Mouse (Mus musculus) heart, postnatal 36 days (tissue): Measurements from ENCODE around the gene Eif2d. TPM values are rescaled to one million over a fixed set of nuclear protein-coding genes. Genes with fewer than 3 reads are reported as not detected.
"Not testable (repeated sequence)": the region's sequence is repeated elsewhere in the genome, so short reads cannot be mapped to it uniquely, and the experiment has no call there.

Experiments used
- DNase-seq, 2 experiments: peaks; one replicate each; pipeline ENCODE4 v3.0.0; 2021 to 2022
- intact Hi-C: fragments of 180-260 bp; cut with DNase I; formaldehyde crosslinking; loops from one replicate; pipeline ENCODE4 v1.15.1; 2025
- total RNA-seq, 2 experiments: library from RNA; stranded (reverse); gene quantifications; 2 replicates each; pipeline ENCODE4 v1.2.3; 2021

The Eif2d gene
- total RNA-seq, 2 experiments from 2014 or later: 34.0 to 39.3 TPM

DNA sequence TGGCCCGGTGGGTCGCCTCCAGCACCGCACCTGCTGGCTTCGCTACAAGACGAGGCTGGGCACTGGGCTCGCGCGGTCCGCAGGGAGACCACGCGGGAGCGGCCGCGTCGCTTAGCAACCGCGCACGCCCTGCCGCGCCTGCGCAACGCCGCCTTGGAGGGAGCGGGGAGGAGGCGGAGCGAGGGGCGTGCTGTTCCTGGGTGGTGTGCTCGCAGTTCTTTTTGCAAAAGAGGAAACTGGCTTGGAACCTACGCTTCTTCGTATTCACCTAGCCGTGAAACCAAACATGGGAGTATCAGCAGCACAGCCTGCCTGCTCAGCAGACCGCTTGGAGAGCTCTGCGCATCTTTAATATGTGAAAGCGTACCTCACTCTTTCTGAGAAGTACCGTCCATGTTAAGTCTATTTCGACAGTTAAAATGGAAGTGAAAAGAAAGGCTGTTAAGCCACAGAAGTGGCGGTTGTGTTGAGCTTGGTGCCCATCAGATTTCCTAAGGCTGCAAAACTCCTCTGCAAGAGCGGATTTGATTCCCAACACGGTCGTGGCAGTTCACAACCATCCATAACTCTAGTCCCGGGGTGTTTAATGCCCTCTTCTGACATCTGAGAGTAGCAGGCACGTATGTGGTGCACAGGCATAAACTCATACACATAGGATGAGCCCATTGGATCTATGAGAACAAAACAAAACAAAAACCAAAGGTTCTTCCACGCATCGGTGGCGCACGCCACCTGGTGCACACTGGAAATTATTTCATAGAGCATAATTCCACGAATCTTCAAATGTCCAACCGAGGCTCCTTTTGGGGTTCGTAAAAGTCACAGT, 14.6 kb upstream of the Eif2d start, which contains the start of gene Dyrk3:
Gene Dyrk3 (minus strand): TSS at position 150 of the 826 bp plus-strand sequence.
- intact Hi-C loops: loop anchor here (5.0 kb wide), 1 partner anchor 151 kb away; no protein-coding TSS in a partner anchor
- peak; percentile 91 to 94 for DNase-seq

DNA sequence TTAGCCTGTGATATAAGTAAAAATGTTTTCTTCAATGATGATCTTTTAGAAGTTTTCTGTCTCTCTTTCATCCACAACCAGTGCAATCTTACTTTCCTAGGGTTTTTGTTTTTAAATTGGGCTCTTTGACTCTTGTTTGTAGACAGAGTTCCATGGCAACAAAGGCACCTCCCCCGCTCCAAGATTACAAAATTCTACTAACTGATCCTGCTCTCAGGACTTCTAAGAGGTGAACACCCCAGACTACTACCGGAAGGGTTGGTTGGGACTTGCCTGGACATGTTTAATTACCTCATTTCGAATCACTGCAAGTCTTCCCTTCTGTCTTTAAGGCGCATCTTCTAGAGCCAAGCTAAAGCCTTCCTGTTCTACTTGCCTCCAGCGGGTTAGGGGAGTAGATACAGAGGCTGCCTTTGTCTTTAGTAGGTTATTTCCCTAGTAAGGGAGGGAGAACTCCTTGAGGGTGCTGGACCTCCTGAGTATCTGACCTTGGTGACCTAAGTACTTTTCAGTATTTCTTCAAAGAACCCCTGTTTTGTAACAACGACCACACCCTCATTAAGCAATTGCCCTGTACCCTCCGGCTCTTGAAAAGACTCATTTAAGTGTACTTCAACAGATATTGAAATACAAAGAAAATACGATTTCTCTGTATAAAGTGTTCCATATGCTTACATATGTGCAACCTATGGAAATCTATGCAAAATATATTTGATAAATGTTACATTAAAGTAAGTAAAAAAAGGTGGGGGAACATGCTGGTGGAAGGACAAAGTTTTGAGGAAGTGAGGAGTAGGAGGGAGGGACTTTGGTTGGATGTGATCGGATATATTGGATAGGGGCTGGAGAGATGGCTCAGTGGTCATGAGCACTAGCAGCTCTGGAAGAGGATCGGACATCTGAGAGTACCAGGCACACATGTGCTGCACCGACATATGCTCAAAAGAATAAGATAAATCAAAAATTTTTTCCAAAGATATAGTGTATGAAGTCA, 13.6 kb upstream of the Eif2d start:
- intact Hi-C loops: loop anchor here (5.0 kb wide), 1 partner anchor 152 kb away; no protein-coding TSS in a partner anchor
- no peak for DNase-seq

DNA sequence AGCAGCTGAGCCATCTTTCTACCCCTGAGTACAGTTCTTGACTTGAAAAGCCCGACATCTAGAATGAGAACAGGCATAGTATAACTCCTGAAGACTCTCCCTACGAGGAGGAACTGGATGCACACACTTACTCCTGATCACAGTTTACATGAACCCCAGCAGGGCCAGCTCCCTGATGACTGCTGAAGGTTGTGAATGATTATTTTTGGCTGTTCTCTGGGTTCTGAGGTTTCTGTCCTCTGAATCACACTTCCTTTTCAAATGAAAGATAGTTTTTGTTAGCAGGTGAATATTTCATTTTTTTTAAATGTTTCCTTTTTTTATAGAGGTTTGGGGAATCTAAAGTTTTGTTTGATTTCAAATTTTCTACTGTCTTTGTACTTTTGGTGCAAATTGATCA, 11.5 kb upstream of the Eif2d start:
- no peak for DNase-seq
- intact Hi-C loops: no loop called here

DNA sequence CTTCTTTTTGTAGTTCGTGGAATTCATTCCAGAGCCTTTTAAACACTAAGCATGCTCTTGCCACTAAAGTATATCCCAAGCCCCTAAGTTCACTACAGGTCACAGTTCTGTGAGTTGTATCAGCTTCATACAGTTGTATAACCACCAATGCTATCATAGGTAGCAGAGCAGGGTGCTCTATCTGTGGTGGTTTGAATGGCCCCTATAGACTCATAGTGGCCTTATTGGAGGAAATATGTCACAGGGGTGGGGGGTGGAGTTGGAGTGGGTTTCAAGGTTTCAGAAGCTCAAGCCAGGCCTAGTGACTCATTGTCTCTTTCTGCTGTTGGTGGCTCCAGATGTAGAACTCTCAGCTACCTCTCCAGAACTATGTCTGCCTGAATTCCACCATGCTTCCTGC, 10.5 kb upstream of the Eif2d start:
- intact Hi-C loops: no loop called here
- no peak for DNase-seq

DNA sequence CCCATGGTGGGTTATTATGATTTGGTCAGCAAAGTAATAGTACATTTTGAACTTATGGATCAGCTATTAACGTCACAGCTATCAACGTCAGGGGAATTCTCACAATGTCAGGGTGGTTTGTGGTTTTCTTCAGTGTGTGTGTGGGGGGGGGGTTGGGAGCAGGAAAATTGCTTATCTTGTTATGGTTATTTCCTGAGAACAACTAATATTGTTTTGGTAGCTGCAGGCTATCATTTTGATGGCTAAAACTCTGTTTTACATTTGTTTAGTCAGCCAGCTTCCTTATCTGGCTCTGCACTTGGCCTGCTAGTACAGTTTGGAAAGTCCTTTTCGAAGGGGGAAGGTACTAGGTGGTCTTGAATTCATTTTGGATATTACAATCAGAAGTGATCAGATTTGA, 7.8 kb upstream of the Eif2d start:
- DNase-seq, intact Hi-C loops: not testable (repeated sequence)

DNA sequence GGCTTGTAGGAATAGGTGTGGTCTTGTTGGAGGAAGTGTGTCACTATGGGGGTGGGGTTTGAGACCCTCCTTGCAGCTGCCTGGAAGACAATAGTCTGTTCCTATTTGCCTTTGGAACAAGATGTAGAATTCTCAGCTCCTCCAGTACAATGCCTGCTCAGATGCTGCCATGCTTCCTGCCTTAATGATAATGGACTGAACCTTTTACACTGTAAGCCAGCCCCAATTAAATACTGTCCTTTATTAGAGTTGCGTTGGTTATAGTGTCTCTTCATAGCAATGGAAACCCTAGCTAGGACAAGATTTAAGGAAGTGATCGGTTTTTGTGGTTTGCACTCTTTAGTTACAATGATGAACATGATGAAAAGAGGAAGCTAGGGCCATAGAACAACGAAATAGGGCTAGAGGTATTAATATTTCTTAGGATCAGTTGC, 6.8 kb upstream of the Eif2d start:
- DNase-seq: no peak
- intact Hi-C loops: no loop called here

DNA sequence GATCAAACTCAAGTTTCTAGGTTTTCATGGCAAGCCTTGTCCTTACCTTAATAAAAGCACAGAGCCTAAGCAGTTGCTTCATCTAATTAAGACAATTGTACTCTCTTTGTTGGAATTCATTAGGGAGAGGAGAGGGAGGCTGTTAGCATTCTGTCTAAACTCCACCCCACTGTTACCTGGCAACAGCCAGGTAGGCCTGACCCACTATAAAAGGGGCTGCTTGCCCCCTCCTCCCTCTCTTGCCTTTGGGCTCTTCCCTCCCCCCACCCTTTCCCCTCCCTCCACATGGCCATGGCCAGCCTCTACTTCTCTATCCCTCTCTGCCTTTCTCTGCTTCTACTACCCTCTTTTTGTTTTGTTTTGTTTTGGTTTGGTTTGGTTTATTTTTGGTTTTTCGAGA, 3.5 kb upstream of the Eif2d start:
- intact Hi-C loops: no loop called here
- no peak for DNase-seq

DNA sequence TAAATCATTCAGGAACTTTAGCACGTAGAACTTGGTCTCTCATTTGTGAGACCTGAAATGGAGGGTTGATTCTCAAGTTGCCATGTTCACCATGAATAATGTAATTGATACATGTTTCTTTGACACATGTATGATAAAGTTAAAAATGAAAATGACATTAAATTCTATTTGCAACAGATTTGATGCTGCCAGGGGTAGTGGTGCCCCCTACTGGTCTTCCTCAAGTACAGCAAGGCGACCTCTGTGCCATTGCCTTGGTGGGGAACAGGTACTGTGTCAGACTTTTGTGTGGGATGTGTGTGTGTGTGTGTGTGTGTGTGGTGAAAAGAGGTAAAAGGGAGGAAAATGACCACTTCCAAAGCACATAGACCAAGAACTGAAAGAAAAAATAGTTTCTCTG, 2.5 kb downstream of the Eif2d start:
- intact Hi-C loops: loop anchor here (1.0 kb wide), 1 partner anchor 40 kb away; no protein-coding TSS in a partner anchor
- DNase-seq: peak; percentile 47 to 53

DNA sequence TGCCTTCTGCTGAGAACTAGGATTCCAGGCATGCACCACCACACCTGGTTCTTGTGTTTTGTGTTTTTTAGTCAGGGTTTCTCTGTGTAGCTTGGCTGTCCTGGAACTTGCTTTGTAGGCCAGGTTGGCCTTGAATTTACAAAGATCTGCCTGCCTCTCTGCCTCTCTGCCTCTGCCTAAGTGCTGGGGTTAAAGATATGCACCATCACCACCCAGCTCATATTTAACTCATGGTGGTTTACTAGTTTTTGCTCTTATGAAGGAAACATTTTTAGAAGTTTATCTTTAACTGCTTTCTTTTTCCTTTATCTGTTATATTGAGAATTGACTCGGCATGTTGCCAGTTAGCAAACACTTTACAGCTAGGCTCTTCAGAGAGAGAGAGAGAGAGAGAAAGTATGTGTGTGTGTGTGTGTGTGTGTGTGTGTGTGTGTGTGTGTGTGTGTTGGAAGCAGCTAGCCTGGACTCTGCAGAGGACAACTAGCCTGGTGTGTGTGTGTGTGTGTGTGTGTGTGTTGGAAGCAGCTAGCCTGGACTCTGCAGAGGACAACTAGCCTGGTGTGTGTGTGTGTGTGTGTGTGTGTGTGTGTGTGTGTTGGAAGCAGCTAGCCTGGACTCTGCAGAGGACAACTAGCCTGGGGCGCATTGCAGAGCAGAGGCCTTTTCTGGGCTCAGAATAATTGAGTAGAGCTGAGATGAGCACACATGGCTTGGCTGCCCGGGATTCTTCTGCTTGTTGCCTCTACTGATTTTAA, 6.8 kb downstream of the Eif2d start:
- DNase-seq, intact Hi-C loops: not testable (repeated sequence)

DNA sequence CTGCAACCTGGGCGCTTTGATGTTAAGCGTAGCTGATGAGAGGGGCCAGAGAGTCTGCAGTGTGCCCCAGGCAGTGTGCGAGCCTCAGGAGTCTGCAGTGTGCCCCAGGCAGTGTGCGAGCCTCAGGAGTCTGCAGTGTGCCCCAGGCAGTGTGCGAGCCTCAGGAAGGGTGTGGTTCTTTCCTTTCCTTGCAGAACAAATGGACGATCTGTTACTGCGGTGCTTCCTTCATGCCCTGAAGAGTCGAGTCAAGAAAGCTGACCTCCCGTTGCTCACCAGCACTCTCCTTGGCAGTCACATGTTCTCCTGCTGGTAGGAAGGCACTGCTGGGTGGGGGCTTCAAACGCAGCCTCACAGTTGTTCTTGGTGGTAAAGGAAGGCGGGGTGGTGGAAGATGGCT, 8.1 kb downstream of the Eif2d start:
- intact Hi-C loops: no loop called here
- DNase-seq: no peak

DNA sequence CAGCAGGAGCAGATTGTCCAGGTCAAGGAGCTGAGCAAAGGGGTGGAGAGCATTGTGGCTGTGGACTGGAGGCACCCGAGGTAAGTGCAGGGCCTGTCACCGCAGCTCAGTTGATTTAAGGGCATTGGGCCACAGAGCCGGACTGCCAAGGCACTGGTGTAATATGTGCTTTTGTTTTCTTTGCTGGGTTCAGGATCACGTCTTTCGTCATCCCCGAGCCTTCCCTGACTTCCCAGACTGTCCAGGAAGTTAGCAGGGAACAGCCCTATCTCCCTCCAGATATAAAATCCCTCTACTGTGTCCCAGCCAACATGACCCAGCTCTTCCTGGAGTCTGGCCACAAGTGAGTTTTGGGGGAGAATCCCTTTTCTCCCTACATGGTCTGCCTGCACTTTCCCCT, 11.4 kb downstream of the Eif2d start:
- no peak for DNase-seq
- intact Hi-C loops: no loop called here

DNA sequence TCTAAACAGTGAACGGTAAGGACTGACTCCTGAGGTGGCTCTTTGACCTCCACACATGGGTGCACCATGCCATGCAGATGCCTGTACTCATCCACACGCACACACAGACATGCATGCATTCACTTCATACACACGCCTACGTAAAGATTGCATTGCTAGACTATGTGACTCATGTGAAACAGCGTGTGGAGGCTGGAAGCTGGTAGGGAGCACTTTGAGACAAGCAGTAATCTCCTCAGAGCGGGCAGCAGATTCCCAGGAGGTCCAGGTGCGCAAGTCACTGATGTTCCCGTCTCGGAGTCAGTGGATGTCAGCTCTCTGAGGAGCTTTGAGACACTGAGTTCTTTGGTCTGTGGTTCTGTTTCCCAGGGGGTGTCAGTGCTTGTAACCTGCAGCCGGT, 14.6 kb downstream of the Eif2d start:
- intact Hi-C loops: no loop called here
- no peak for DNase-seq

DNA sequence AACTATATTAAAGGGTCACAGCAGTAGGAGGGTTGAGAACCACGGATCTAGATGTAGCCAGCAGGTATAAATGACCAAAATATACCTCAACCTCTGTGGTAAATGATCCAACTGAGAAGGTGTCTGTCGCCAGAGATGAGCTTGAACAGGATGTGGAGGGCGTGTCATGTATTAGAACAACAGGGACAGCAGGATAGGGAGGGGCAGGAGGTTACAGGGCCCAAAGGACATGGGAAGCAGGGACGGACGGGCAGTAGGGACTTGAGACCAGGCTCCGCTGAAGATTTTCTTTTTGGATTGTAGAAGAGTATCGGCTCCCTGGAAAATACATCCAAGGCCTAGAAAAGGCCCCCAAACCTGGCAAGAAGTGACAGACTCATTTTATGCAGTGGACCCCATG, 20.0 kb downstream of the Eif2d start:
- peak in 1 of 2 experiments; percentile 32 for DNase-seq
- intact Hi-C loops: no loop called here

DNA sequence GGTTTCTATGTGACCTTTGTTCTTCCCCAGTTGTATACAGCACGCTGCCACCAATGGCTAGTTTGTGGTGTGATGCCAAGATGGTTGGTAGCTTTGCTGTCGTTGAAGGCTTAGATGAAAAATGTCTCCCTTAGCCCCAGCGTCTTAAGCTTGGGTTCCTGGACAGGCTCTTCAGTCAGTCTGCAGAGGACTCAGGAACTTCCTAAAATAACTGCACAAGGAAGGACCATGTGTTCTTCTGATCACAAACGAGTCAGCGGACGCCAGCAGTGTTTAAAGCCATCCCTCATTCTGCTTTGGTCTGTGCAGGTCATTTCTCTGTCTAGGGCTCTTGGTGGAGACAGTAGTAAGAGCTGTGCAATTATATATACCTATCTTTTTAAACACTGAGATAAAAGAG, 20.8 kb downstream of the Eif2d start:
- no peak for DNase-seq
- intact Hi-C loops: no loop called here

DNA sequence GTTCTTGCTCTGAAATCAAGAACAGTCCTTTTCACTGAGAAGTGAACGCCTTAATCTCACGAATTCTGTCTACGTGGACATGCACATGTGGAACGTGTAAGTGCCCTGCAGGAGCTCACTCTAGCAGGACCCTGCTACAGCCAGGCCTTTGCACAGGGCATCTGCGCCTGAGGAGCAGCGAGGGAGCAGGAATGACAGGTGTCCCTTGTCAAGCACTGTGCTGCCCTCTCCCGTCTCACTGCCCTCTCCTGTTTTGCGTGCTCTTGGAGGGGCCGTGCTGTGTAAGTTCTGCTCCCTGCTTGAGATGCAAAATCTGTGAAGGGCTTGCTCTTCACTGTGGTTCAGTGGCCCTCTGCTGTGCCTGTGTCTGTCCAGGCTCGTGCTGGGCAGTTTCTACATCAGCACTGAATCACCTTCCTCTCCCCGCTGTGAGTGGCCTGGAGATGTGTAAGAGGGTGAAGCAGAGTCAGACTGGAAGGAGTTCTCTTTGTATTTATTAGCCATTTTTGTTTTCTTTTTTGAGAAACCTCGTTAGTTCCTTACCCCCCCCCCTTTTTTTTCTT, 21.4 kb downstream of the Eif2d start:
- intact Hi-C loops: no loop called here
- DNase-seq: no peak

DNA sequence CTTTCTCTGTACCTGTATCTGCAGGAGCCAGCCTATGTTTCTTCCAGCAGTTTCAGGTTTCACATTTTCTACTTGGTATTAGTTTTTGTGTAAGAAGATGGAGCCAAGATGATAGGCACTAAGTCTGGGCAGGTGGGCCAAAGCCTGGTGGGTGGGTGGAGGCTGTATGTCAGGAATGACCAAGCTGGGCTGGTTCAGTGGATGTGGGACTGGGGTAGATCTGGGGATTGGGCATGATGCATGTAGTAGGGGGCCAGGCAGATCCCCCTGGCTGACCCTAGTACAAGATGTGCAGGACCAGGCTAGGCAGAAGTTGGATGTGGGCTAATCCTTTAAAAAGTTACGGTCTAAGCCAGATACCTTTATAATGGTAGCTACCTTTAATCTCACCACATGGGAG, 22.2 kb downstream of the Eif2d start:
- no peak for DNase-seq

DNA sequence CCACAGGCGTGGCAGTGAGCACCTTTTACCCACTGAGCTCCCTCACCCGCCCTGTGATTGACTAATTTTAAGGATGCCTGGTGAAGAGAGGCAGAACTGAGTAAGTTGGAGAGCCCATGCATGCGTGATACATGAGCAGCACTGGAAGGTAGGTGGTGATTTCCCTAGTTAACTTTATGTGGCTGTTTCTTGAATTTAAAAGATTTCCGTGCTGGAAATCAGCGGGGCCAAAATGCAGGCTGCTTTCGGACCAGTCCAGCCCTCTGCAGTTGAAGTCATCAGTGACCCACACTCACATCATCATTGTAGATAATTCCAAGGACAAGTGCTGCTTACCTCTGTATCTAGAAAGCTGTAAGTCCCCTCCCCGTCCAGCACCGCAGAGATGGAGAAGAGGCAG, 22.8 kb downstream of the Eif2d start:
- no peak for DNase-seq
- intact Hi-C loops: no loop called here

More for the DNA sequence above, 22.2 kb downstream of the Eif2d start:
- intact Hi-C loops: no loop called here

DNA sequence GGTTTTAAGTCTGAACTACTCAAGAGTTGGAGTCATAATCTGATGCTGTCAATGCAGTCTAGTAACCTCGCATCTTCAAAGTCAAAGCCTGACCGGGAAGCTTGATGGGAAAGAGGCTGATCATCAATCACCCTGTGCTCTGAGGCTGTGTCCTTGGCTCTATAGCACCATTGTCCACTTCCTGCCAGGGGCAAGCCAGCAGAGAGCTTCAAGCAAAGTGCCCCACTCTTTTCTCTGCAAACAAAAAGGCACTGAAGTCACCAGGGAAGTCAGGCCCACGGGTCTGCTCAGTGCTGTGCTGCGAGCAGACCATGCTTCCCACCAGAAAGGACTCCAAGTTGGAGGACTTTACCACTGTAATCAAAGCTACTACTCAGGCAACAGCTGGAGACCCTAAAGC, 24.3 kb downstream of the Eif2d start:
- intact Hi-C loops: no loop called here
- DNase-seq: no peak

DNA sequence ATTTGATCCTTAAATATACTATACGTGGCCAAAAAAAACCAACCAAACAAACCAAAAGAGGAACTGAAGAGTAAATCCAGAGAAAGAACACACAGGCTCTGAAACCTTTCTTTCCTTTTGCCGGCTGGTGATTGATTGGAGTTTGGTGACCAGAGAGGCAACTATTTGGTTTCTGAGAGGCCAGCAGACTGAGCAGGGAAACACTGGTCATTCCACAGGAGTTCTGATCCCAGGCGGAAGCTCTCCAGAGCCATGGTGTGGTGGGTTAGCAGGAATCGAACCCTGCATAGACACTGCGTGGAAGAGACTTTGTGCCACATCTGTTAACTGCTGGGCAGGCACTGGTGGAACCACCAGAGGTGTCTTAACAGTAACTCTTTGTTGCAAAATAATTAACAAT, 25.1 kb downstream of the Eif2d start:
- intact Hi-C loops: no loop called here
- no peak for DNase-seq

DNA sequence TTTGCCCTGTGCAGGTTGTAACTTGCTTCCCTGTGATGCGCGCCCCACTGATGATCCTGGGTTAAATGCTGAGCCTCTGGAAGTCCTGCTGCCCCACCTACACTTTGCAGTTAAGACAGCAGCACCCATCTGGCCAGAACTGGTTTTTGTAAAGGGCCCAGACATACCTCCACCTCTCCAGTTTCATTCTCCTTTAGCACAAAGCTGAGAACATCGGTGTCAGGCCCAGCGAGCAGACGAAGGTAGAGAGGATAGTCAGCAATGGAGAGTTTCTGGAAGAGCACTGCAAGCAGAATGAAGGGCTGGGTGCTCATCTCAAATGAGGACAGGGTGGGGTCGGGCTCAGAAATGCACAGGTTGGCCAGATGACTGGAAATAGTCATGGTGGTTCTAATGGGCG, 27.4 kb downstream of the Eif2d start:
- no peak for DNase-seq
- intact Hi-C loops: no loop called here
